Mouse (Mus musculus) midbrain, embryonic 14.5 days (tissue): ENCODE measurements around the gene Lrrc75a. TPM values are rescaled to one million over a fixed set of nuclear protein-coding genes. Genes with fewer than 3 reads are reported as not detected.

ENCODE experiments used
- ATAC-seq: fragments of 200-750 bp; cut with Nextera tagmentation; 2 replicates; pipeline ENCODE4 v1.8.0; 2017; ENCODE audit warnings: moderate number of reproducible peaks, moderate library complexity; ENCODE audit not compliant: low FRiP score, low TSS enrichment
- DNase-seq: peaks from one replicate; pipeline ENCODE4 v3.0.0-alpha.2; 2015
- H3K27ac ChIP-seq: fragments of 300-500 bp; sonication (generic); replicated peaks from 2 replicates; pipeline ENCODE4 v1.5.1; 2014; ENCODE audit warnings: mild to moderate bottlenecking, low read depth, low read length, moderate library complexity
- H3K27me3 ChIP-seq: fragments of 300-500 bp; sonication (generic); 2 replicates; pipeline ENCODE4 v1.6.1; 2014; ENCODE audit warnings: low read length, control low read depth, mixed read lengths; ENCODE audit not compliant: control insufficient read depth, insufficient read depth
- H3K36me3 ChIP-seq: fragments of 300-500 bp; sonication (generic); 2 replicates; pipeline ENCODE4 v1.6.1; 2014; ENCODE audit warnings: low read length, control low read depth; ENCODE audit not compliant: control insufficient read depth, insufficient read depth
- H3K4me1 ChIP-seq: fragments of 300-500 bp; sonication (generic); 2 replicates; pipeline ENCODE4 v1.6.1; 2014; ENCODE audit warnings: mild to moderate bottlenecking, antibody characterized with exemption, low read length, control low read depth; ENCODE audit not compliant: control insufficient read depth, insufficient read depth
- H3K4me2 ChIP-seq: fragments of 300-500 bp; sonication (generic); 2 replicates; pipeline ENCODE4 v1.6.1; 2014; ENCODE audit warnings: mild to moderate bottlenecking, low read length, moderate library complexity
- H3K4me3 ChIP-seq: fragments of 300-500 bp; sonication (generic); replicated peaks from 2 replicates; pipeline ENCODE4 v1.5.1; 2014; ENCODE audit warnings: low read depth, low read length
- H3K9ac ChIP-seq: fragments of 300-500 bp; sonication (generic); replicated peaks from 2 replicates; pipeline ENCODE4 v1.6.1; 2014; ENCODE audit warnings: mild to moderate bottlenecking, low read length, moderate library complexity
- H3K9me3 ChIP-seq: fragments of 300-500 bp; sonication (generic); 2 replicates; pipeline ENCODE4 v1.6.1; 2016; ENCODE audit warnings: low read length, control low read depth, mixed read lengths; ENCODE audit not compliant: control insufficient read depth
- WGBS: fragments of 180-500 bp; shearing (Covaris S2); extraction: QIAGEN DNeasy Blood & Tissue Kit; methylation state at CpG from one replicate; pipeline ENCODE4 v1.1.7; 2014; 5-methylcytosine and 5-hydroxymethylcytosine counted together
- polyA plus RNA-seq: library from polyadenylated mRNA; unstranded; fragments of >200 nt; fragmentation: Nextera tagmentation; extraction: Ambion mirVana; gene quantifications from 2 replicates; pipeline ENCODE4 v1.2.1, GENCODE M21; 2014

Gene Lrrc75a
- polyA plus RNA-seq, 1 experiment from 2014 or later, result 11.1 TPM

GRCm38 (mm10) chr11:62635406-62635805 lies 12.9 kb downstream of the Lrrc75a start:
- Histone ChIP-seq H3K9me3 (no peaks in the 10 kb centered on the region), H3K27me3 (no peaks in the 10 kb centered on the region), H3K4me2 (no peak overlapping the region), H3K9ac (no peak overlapping the region), H3K4me3 (no peak overlapping the region), H3K27ac (no peak overlapping the region), H3K4me1 (peaks cover 11% of the 10 kb centered on the region), H3K36me3 (no peaks in the 10 kb centered on the region)
- WGBS, result 79% methylated on average over 3 of the region's 3 CpGs
- DNase-seq (no peak), ATAC-seq (no peak)

GRCm38 (mm10) chr11:62631138-62631537 lies 17.2 kb downstream of the Lrrc75a start:
- Histone ChIP-seq H3K4me3 (no peak overlapping the region), H3K9me3 (no peaks in the 10 kb centered on the region), H3K27me3 (no peaks in the 10 kb centered on the region), H3K9ac (no peak overlapping the region), H3K27ac (peak overlapping the region; percentile 84), H3K4me2 (no peak overlapping the region), H3K4me1 (peaks cover 29% of the 10 kb centered on the region), H3K36me3 (no peaks in the 10 kb centered on the region)
- ATAC-seq, result no peak
- no peak for DNase-seq
- 21% methylated on average over 4 of the region's 4 CpGs for WGBS

DNA sequence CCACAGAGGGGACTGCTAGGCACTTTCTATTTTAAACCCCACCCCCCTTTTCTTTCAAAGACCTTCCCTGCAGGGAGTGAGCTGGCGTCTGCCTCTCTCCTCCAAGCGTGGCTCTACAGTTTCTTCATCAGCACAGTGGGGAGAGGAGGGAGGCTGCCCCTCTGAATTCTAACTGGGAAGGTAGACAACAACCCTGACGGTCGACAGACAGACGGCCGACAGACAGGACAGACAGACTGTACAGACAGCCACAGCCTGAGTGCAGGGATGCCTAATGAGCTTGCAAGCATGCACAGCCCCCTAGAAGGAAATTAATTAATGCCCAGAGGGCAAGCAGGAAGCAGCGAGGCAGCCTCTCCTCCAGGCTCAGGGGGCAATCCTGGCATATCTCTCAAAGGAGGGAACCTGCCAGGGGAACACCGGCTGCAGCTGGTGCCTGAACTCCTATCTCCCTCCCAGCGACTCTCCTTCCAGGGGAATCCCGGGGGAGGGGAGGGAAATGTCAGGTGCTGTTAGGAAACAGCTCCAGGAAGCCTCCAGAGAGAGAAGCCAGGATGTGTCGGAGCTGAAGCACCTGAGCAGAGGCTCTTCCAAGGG lies 18.0 kb downstream of the Lrrc75a start:
- Histone ChIP-seq H3K9ac (peak overlapping the region; percentile 6; the same call in 1 of the 2 replicates), H3K27ac (peak overlapping the region; percentile 84), H3K4me3 (no peak overlapping the region), H3K36me3 (no peaks in the 10 kb centered on the region), H3K4me1 (peaks cover 29% of the 10 kb centered on the region), H3K4me2 (peak overlapping the region; percentile 43), H3K27me3 (no peaks in the 10 kb centered on the region), H3K9me3 (no peaks in the 10 kb centered on the region)
- 1% methylated on average over 11 of the region's 11 CpGs for WGBS
- DNase-seq (peak; percentile 70), ATAC-seq (peak; percentile 63)

DNA sequence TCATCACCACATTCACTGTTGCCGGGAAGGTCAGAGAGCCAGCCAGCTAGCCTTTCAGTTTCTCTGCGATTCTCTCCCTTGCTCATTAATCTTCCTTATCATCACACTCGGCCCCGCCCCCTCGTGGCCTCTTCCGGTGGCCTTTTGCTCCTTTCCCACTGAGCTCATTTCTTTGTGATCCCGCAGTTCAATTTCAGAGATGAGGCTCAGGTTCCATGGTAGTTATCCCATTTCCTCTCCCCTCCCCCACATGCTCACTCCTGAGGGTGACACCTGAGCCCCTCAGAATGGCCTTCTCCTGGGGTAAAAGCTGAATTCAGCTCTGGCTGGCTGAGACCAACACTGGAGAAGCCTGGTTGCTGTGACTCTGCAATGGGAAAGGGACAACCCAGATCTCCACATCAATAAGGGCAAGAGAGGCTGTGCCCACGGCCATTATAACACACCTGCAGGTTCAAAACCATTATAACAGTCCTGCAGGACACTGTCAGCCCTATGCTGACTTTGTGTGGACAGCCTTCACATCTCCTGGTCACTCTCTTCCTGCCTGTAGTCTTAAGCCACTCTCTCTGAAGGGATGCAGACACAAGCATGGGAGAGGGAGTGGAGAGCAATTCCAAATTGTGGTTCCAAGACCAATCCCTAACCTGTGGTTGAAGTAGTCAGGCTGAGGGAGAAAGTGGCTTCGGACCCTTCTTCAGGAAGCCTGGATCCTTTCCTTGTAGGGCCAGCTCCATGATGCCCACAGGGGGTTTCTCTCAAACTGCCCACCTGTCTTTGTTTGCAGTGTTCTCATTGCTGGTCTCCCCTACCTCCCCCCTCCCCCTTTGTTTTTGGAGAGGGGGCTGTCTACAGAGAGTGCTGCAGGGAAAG lies 18.7 kb downstream of the Lrrc75a start:
- Histone ChIP-seq H3K4me3 (no peak overlapping the region), H3K9me3 (no peaks in the 10 kb centered on the region), H3K9ac (peak overlapping the region; percentile 6; the same call in 1 of the 2 replicates), H3K36me3 (no peaks in the 10 kb centered on the region), H3K4me2 (peak overlapping the region; percentile 43), H3K27ac (peak overlapping the region; percentile 84), H3K27me3 (no peaks in the 10 kb centered on the region), H3K4me1 (peaks cover 29% of the 10 kb centered on the region)
- no peak for ATAC-seq
- peak; percentile 60 for DNase-seq
- 5% methylated on average over 9 of the region's 9 CpGs for WGBS

DNA sequence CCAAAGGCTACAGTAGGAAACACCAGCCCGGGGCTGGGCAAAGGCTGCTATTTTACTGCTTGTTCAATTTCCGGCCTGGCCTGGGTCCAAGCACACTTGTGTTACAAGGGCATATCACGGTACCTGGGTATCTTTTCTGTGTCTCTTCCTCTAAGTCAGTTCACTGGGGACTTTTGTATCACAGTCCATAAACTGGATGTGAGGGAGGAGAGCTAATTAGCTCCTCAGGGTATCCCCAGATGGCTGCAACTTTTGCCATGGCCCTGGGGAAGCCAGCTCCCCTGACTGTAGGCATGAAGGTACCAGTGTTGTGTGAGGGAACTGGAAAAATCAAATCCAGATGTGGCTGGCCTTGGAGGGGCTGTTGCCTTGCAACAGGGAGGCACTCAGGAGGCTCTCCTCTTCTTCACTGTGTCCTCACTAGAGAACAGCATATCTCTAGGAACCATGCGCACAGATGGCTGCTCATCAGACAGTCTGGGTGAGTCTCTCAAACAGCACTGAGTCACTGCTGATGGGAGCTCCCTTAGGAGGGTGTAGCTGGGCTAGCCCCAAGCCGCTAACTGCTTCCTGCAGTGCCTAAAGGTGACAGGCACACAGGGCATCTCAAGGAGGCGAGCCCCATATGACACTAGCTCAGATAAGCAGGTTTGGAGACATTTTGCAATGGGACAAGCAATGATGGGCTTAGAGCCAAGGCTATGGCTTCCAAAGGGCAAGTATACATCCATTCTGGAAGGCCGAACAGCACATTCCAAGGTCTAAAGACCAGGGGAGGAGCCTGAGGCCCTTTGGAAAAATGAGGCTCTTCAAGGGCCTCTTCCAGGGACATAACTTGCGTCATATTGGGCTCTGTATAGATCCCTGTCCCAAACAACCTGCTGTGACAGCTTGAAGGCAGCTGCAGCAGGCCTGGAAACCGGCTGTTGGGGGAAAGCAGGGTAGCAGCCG lies 23.7 kb downstream of the Lrrc75a start:
- no peaks in the 10 kb centered on the region for H3K27me3 ChIP-seq
- DNase-seq (no peak), ATAC-seq (no peak)
- peaks cover 10% of the 10 kb centered on the region for H3K4me1 ChIP-seq
- H3K27ac ChIP-seq, result peak overlapping the region; percentile 43
- H3K36me3 ChIP-seq, result peaks cover under 1% of the 10 kb centered on the region; the same call in 1 of the 2 replicates
- no peak overlapping the region for H3K4me3 ChIP-seq
- H3K9ac ChIP-seq, result no peak overlapping the region
- 68% methylated on average over 10 of the region's 10 CpGs for WGBS
- H3K4me2 ChIP-seq, result no peak overlapping the region
- no peaks in the 10 kb centered on the region for H3K9me3 ChIP-seq

- peaks cover 9% of the 10 kb centered on the region for H3K36me3 ChIP-seq
- no peak overlapping the region for H3K9ac ChIP-seq
- H3K4me1 ChIP-seq, result no peaks in the 10 kb centered on the region
- no peak for DNase-seq
- no peak for ATAC-seq
- H3K9me3 ChIP-seq, result no peaks in the 10 kb centered on the region
- no peak overlapping the region for H3K27ac ChIP-seq
- no peaks in the 10 kb centered on the region for H3K27me3 ChIP-seq
- WGBS, result 20% methylated on average over 4 of the region's 4 CpGs
- no peak overlapping the region for H3K4me2 ChIP-seq
- no peak overlapping the region for H3K4me3 ChIP-seq
These were observed 25.5 kb downstream of the Lrrc75a start for GRCm38 (mm10) chr11:62622850-62623249.

DNA sequence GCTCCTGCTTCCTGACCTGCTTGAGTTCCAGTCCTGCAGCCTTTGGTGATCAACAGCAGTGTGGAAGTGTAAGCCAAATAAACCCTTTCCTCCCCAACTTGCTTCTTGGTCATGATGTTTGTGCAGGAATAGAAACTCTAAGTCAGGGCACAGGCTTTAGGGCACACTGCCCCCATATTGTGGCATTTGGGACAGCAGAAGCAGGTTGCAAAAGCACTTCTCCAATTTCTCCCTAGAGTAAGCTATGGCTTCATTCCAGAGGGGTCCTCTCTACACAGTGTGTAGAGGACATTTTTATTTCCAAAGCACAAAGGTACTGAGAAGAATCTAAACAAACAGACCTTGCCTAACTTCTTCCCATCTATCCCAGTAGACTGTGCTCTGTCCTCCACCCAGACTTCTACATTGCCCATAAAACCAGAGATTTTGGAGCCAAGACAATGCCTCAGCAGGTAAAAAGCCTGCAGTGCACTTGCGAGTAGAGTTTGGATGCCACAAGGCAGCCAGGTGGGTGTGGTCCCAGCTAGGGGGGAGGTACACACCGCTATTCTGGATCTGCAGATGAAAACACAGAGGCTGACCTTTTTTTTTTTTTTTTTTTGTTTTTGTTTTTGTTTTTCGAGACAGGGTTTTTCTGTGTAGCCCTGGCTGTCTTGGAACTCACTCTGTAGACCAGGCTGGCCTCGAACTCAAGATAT lies 26.6 kb downstream of the Lrrc75a start:
- 90% methylated on average over 4 of the region's 4 CpGs for WGBS
- no peak overlapping the region for H3K9ac ChIP-seq
- H3K36me3 ChIP-seq, result peaks cover 9% of the 10 kb centered on the region
- H3K4me3 ChIP-seq, result no peak overlapping the region
- no peaks in the 10 kb centered on the region for H3K27me3 ChIP-seq
- H3K4me1 ChIP-seq, result no peaks in the 10 kb centered on the region
- DNase-seq (no peak), ATAC-seq (no peak)
- no peak overlapping the region for H3K4me2 ChIP-seq
- H3K9me3 ChIP-seq, result no peaks in the 10 kb centered on the region
- no peak overlapping the region for H3K27ac ChIP-seq

GRCm38 (mm10) chr11:62621079-62621478 lies 27.2 kb downstream of the Lrrc75a start:
- H3K9ac ChIP-seq, result no peak overlapping the region
- no peaks in the 10 kb centered on the region for H3K27me3 ChIP-seq
- no peaks in the 10 kb centered on the region for H3K9me3 ChIP-seq
- H3K4me3 ChIP-seq, result no peak overlapping the region
- ATAC-seq, result no peak
- 96% methylated on average over 8 of the region's 8 CpGs for WGBS
- DNase-seq, result no peak
- H3K27ac ChIP-seq, result no peak overlapping the region
- peaks cover 9% of the 10 kb centered on the region for H3K36me3 ChIP-seq
- no peak overlapping the region for H3K4me2 ChIP-seq
- H3K4me1 ChIP-seq, result no peaks in the 10 kb centered on the region
